8 mouse cellular contexts compared by ENCODE assay signal in the genomic region with DNA sequence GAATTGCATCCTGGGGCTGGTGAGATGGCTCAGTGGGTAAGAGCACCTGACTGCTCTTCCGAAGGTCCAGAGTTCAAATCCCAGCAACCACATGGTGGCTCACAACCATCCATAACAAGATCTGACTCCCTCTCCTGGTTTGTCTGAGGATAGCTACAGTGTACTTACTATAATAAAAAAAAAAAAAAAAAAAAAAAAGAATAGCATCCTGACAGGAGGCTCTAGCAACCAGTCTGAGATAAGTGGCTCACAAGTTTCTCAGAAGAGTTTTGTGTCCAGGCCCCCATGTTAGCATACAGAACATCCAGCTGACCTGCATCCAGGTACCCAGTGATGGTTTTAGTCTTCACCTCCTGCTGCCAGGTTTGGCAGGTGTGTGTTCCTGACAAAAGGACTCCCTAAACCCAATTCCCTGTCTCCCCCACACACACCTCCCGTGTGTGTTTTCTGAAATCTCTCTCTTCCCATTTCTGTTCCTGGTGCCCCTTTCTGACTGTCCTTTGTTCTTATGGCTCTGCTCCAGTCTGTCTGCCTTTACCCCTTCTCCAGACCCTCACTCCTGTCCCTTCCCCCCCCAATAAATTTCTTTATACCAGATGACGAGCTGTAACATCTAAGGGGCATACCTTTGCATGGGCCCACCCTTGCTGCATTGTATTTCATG. TPM values are rescaled to one million over a fixed set of nuclear protein-coding genes. Genes with fewer than 3 reads are reported as not detected.
A peak's percentile ranks its signal among the peaks of the same experiment; 100 is the strongest.
DNase-seq lines count a peak whose midpoint lies in the region; ATAC-seq and TF ChIP-seq lines count a peak whose summit lies in the region.

No protein-coding gene starts in this region.

- DNase-seq in heart, adult 2 months = no peak
- DNase-seq in heart, postnatal 25 days (ENCODE audit: low spot score) = no peak
- no peak for DNase-seq in CH12.LX (ENCODE audit: extremely low read depth)
- DNase-seq in liver, embryonic 13.5 days = no peak
- DNase-seq in spleen, postnatal 14 days (ENCODE audit: low spot score in 2 of 2) = no peak
- DNase-seq in gastrocnemius, adult 8-10 months (ENCODE audit: low spot score in 2 of 2) = no peak

- H3K27me3 ChIP-seq in heart, adult 2 months (ENCODE audit: control insufficient read depth, insufficient read depth, low read length) = no peaks in the 10 kb centered on the region
- peaks cover 2% of the 10 kb centered on the region for H3K27me3 ChIP-seq in CH12.LX (replicated peaks)
- no peaks in the 10 kb centered on the region for H3K27me3 ChIP-seq in forebrain, embryonic 13.5 days
- no peaks in the 10 kb centered on the region for H3K27me3 ChIP-seq in liver, embryonic 13.5 days

- ATAC-seq in forebrain, embryonic 13.5 days = no peak
- no peak for ATAC-seq in liver, embryonic 13.5 days (ENCODE audit: low read depth)
- ATAC-seq in inflammation-experienced regulatory T-cells, adult 6 months = no peak

- TF ChIP-seq RAD21 in CH12.LX (IDR thresholded peaks at IDR 0.05; ENCODE audit: low read depth, low read length) = no peak

- dilution Hi-C loops in CH12.LX (cut with MboI; ENCODE audit: extremely low pct_ligation_motif_present, extremely low pct_unique_long_range_greater_than_20kb, low sequenced_read_pairs) = no loop called here

- TF ChIP-seq CTCF in heart, adult 2 months (IDR thresholded peaks at IDR 0.05) = peak; percentile 22
- TF ChIP-seq CTCF in CH12.LX (conservative IDR thresholded peaks at IDR 0.05 in 1 of 2, IDR thresholded peaks at IDR 0.05 in 1 of 2; ENCODE audit: low read depth in 2 of 2, low read length in 2 of 2) = peak in 1 of 2 experiments; percentile 36; a peak in 2 of 4 replicates

- H3K4me1 ChIP-seq in heart, adult 2 months (ENCODE audit: control insufficient read depth, insufficient read depth, low read length) = peaks cover 7% of the 10 kb centered on the region
- peaks cover 0 to 10% of the 10 kb centered on the region in 2 experiments; a peak in 2 of 4 replicates for H3K4me1 ChIP-seq in CH12.LX (ENCODE audit: control insufficient read depth in 1 of 2, insufficient read depth in 2 of 2)
- H3K4me1 ChIP-seq in forebrain, embryonic 13.5 days = peaks cover 11% of the 10 kb centered on the region
- H3K4me1 ChIP-seq in liver, embryonic 13.5 days (replicated peaks) = peaks cover 29% of the 10 kb centered on the region

- H3K9me3 ChIP-seq in CH12.LX (replicated peaks; ENCODE audit: low read length) = no peaks in the 10 kb centered on the region
- H3K9me3 ChIP-seq in forebrain, embryonic 13.5 days (replicated peaks) = no peaks in the 10 kb centered on the region
- H3K9me3 ChIP-seq in liver, embryonic 13.5 days (replicated peaks) = no peaks in the 10 kb centered on the region

- WGBS in heart, adult 2 months = 51% methylated on average over 3 of the region's 3 CpGs
- WGBS in forebrain, embryonic 13.5 days = 49% methylated on average over 3 of the region's 3 CpGs
- WGBS in liver, embryonic 13.5 days (ENCODE audit: insufficient replicate concordance) = 53% methylated on average over 3 of the region's 3 CpGs

- TF ChIP-seq POLR2A in heart, adult 2 months (IDR thresholded peaks at IDR 0.05; ENCODE audit: insufficient read depth, low read depth, low read length) = no peak
- TF ChIP-seq POLR2A in CH12.LX (IDR thresholded peaks at IDR 0.05; ENCODE audit: low read depth, low read length) = no peak

- peaks cover 2% of the 10 kb centered on the region; the same call in 1 of the 2 replicates for H3K36me3 ChIP-seq in heart, adult 2 months (ENCODE audit: control insufficient read depth, insufficient read depth, low read length)
- H3K36me3 ChIP-seq in CH12.LX (replicated peaks in 1 of 2; ENCODE audit: control insufficient read depth in 1 of 2, insufficient read depth in 1 of 2, low read length in 1 of 2) = peaks cover 0 to 2% of the 10 kb centered on the region in 2 experiments
- H3K36me3 ChIP-seq in forebrain, embryonic 13.5 days (ENCODE audit: poor library complexity, severe bottlenecking) = no peaks in the 10 kb centered on the region
- 0 out of 2 replicates have a peak, but pooled peaks cover 5% of the 10 kb centered on the region for H3K36me3 ChIP-seq in liver, embryonic 13.5 days

- peak overlapping the region; percentile 68 for H3K9ac ChIP-seq in heart, adult 2 months (ENCODE audit: low read depth, low read length)
- H3K9ac ChIP-seq in CH12.LX (ENCODE audit: insufficient read depth, low read depth) = peak overlapping the region; percentile 99
- H3K9ac ChIP-seq in forebrain, embryonic 13.5 days = peak overlapping the region; percentile 100
- peak overlapping the region; percentile 100 for H3K9ac ChIP-seq in liver, embryonic 13.5 days

- H3K79me2 ChIP-seq in heart, adult 2 months (replicated peaks; ENCODE audit: control insufficient read depth, insufficient read depth, low read length) = no peaks in the 10 kb centered on the region; the same call in 1 of the 2 replicates
- peaks cover 22% of the 10 kb centered on the region for H3K79me2 ChIP-seq in CH12.LX (replicated peaks; ENCODE audit: control insufficient read depth, extremely low read depth, insufficient read depth, poor library complexity, severe bottlenecking)

- TF ChIP-seq EP300 in heart, adult 2 months (IDR thresholded peaks at IDR 0.05; ENCODE audit: insufficient read depth, low read depth, low read length) = no peak
- TF ChIP-seq EP300 in CH12.LX (IDR thresholded peaks at IDR 0.05; ENCODE audit: low read length) = no peak

- H3K4me2 ChIP-seq in CH12.LX (ENCODE audit: insufficient read depth, low read depth, poor library complexity, severe bottlenecking) = peak overlapping the region; percentile 64
- peak overlapping the region; percentile 72 for H3K4me2 ChIP-seq in forebrain, embryonic 13.5 days
- peak overlapping the region; percentile 88 for H3K4me2 ChIP-seq in liver, embryonic 13.5 days

- H3K4me3 ChIP-seq in heart, adult 2 months = no peak overlapping the region; the same call in 1 of the 2 replicates
- peak overlapping the region in 1 of 3 experiments; percentile 87 for H3K4me3 ChIP-seq in CH12.LX (replicated peaks in 1 of 3; ENCODE audit: low read depth in 2 of 3, low read length in 2 of 3, poor library complexity in 1 of 3)
- H3K4me3 ChIP-seq in forebrain, embryonic 13.5 days = peak overlapping the region; percentile 92
- H3K4me3 ChIP-seq in liver, embryonic 13.5 days (replicated peaks) = peak overlapping the region; percentile 92

- in situ Hi-C loops in CH12.LX (cut with MboI; ENCODE audit: low pct_ligation_motif_present, low pct_unique_long_range_greater_than_20kb, low sequenced_read_pairs) = loop anchor here (5.0 kb wide), 2 partner anchors 34 to 69 kb away; no protein-coding TSS in a partner anchor

- H3K27ac ChIP-seq in heart, adult 2 months = peak overlapping the region; percentile 100
- no peak overlapping the region for H3K27ac ChIP-seq in CH12.LX (ENCODE audit: insufficient read depth, low read depth)
- peak overlapping the region; percentile 100; the same call in 1 of the 2 replicates for H3K27ac ChIP-seq in forebrain, embryonic 13.5 days
- peak overlapping the region; percentile 100 for H3K27ac ChIP-seq in liver, embryonic 13.5 days

- intact Hi-C loops in heart, adult 2 months (cut with DNase I) = loop anchor here (2.0 to 5.0 kb wide), 2 partner anchors 54 to 219 kb away; partner anchors contain the start of gene Tmem160
- intact Hi-C loops in heart, postnatal 25 days (cut with DNase I) = no loop called here

TF ChIP-seq in CH12.LX, 34 proteins besides CTCF, POLR2A, EP300 and RAD21:
- TF ChIP-seq ZNF384 (IDR thresholded peaks at IDR 0.05; ENCODE audit: low read depth, low read length) (peak; percentile 85), JUND (conservative IDR thresholded peaks at IDR 0.05; ENCODE audit: low read depth, low read length) (no peak)

RNA-seq across cellular contexts. Expression of gene Zc3h4, which starts 2.2 kb away (rescaled TPM):
- 10 to 100 TPM; 27.7 to 32.4 TPM for total RNA-seq in heart, adult 2 months (2021)
- polyA plus RNA-seq in heart, adult 2 months (2012; rRNA removed) = 17.7 and 17.8 TPM in 2 replicates
- 10 to 100 TPM; 29.0 to 29.9 TPM for total RNA-seq in heart, postnatal 25 days (2021)
- 26.8 and 30.4 TPM in 2 replicates for total RNA-seq in CH12.LX (2012; rRNA removed)
- 9.0 and 10.0 TPM in 2 replicates for total RNA-seq in CH12.LX (2014; rRNA removed)
- 34.0 and 44.2 TPM in 2 replicates for polyA plus RNA-seq in CH12.LX (2012; ENCODE audit: insufficient read length, low read depth)
- polyA plus RNA-seq in forebrain, embryonic 13.5 days (2015; fragmentation: Nextera tagmentation; extraction: Ambion mirVana) = 19.5 and 20.5 TPM in 2 replicates
- 8.2 and 8.3 TPM in 2 replicates for polyA plus RNA-seq in liver, embryonic 13.5 days (2015; fragmentation: Nextera tagmentation; extraction: Ambion mirVana)
- 10 to 100 TPM; 13.1 to 20.1 (median 17.3) TPM for polyA plus RNA-seq in inflammation-experienced regulatory T-cells, adult 6 months (2017; shearing (Covaris generic))
- total RNA-seq in gastrocnemius, adult 8-10 months (2022) = 10 to 100 TPM; 23.1 to 28.9 (median 26.7) TPM

RNA-seq across cellular contexts. Expression of gene Sae1, which starts 10.9 kb away (rescaled TPM):
- 10 to 100 TPM; 33.0 to 36.1 TPM for total RNA-seq in heart, adult 2 months (2021)
- 23.4 and 45.3 TPM in 2 replicates for polyA plus RNA-seq in heart, adult 2 months (2012; rRNA removed)
- 10 to 100 TPM; 35.2 to 37.2 TPM for total RNA-seq in heart, postnatal 25 days (2021)
- total RNA-seq in CH12.LX (2012; rRNA removed) = 146 and 181 TPM in 2 replicates
- 160 and 170 TPM in 2 replicates for total RNA-seq in CH12.LX (2014; rRNA removed)
- polyA plus RNA-seq in CH12.LX (2012; ENCODE audit: insufficient read length, low read depth) = 271 and 298 TPM in 2 replicates
- polyA plus RNA-seq in forebrain, embryonic 13.5 days (2015; fragmentation: Nextera tagmentation; extraction: Ambion mirVana) = 355 and 370 TPM in 2 replicates
- polyA plus RNA-seq in liver, embryonic 13.5 days (2015; fragmentation: Nextera tagmentation; extraction: Ambion mirVana) = 144 and 161 TPM in 2 replicates
- 100 to 1,000 TPM in 1 of 3 experiments, 10 to 100 TPM in 2; 72.6 to 121 (median 77.7) TPM for polyA plus RNA-seq in inflammation-experienced regulatory T-cells, adult 6 months (2017; shearing (Covaris generic))
- 10 to 100 TPM; 25.0 to 30.6 (median 26.9) TPM for total RNA-seq in gastrocnemius, adult 8-10 months (2022)

RNA-seq across cellular contexts. Expression of gene Tmem160, which starts 54.1 kb away (rescaled TPM):
- total RNA-seq in heart, adult 2 months (2021) = 10 to 100 TPM; 82.9 to 88.2 TPM
- 109 and 140 TPM in 2 replicates for polyA plus RNA-seq in heart, adult 2 months (2012; rRNA removed)
- 10 to 100 TPM; 82.2 to 88.1 TPM for total RNA-seq in heart, postnatal 25 days (2021)
- 89.1 and 97.8 TPM in 2 replicates for total RNA-seq in CH12.LX (2012; rRNA removed)
- total RNA-seq in CH12.LX (2014; rRNA removed) = 28.8 and 30.9 TPM in 2 replicates
- polyA plus RNA-seq in CH12.LX (2012; ENCODE audit: insufficient read length, low read depth) = 48.9 and 54.4 TPM in 2 replicates
- polyA plus RNA-seq in forebrain, embryonic 13.5 days (2015; fragmentation: Nextera tagmentation; extraction: Ambion mirVana) = 55.7 and 56.4 TPM in 2 replicates
- polyA plus RNA-seq in liver, embryonic 13.5 days (2015; fragmentation: Nextera tagmentation; extraction: Ambion mirVana) = 30.0 and 35.4 TPM in 2 replicates
- 1 to 10 TPM; 5.3 to 7.7 (median 7.6) TPM for polyA plus RNA-seq in inflammation-experienced regulatory T-cells, adult 6 months (2017; shearing (Covaris generic))
- 10 to 100 TPM; 54.7 to 73.2 (median 60.1) TPM for total RNA-seq in gastrocnemius, adult 8-10 months (2022)
